Mouse (Mus musculus) heart, postnatal 36 days (tissue): ENCODE data around the gene Tk2. TPM values are rescaled to one million over a fixed set of nuclear protein-coding genes. Genes with fewer than 3 reads are reported as not detected.

ENCODE experiments used
- DNase-seq, 2 experiments: peaks; one replicate each; pipeline ENCODE4 v3.0.0; 2021 to 2022
- intact Hi-C: fragments of 180-260 bp; cut with DNase I; formaldehyde crosslinking; loops from one replicate; pipeline ENCODE4 v1.15.1; 2025
- total RNA-seq, 2 experiments: library from RNA; stranded (reverse); gene quantifications; 2 replicates each; pipeline ENCODE4 v1.2.3; 2021

Gene Tk2
- total RNA-seq, 2 experiments from 2014 or later = 8.0 to 9.2 TPM

- intact Hi-C loops = no loop called here
These were observed 18.0 kb downstream of the Tk2 start for GRCm38 (mm10) chr8:104230377-104230776.

GRCm38 (mm10) chr8:104227048-104227447, 21.3 kb downstream of the Tk2 start:
- intact Hi-C loops = no loop called here
- no peak for DNase-seq

More at GRCm38 (mm10) chr8:104230377-104230776, 18.0 kb downstream of the Tk2 start:
- no peak for DNase-seq

GRCm38 (mm10) chr8:104219806-104220205, 28.6 kb downstream of the Tk2 start:
- DNase-seq = peak; percentile 80 to 83
- intact Hi-C loops = loop anchor here (1.0 to 2.0 kb wide), 2 partner anchors 74 to 129 kb away; no protein-coding TSS in a partner anchor

- intact Hi-C loops = loop anchor here (1.0 to 2.0 kb wide), 2 partner anchors 73 to 128 kb away; no protein-coding TSS in a partner anchor
- peak; percentile 53 to 62 for DNase-seq
These were observed 29.3 kb downstream of the Tk2 start for GRCm38 (mm10) chr8:104219079-104219478.

GRCm38 (mm10) chr8:104217601-104218000, 30.8 kb downstream of the Tk2 start:
- intact Hi-C loops = no loop called here
- DNase-seq = no peak

GRCm38 (mm10) chr8:104205292-104205691, 43.1 kb downstream of the Tk2 start:
- intact Hi-C loops = no loop called here
- no peak for DNase-seq

GRCm38 (mm10) chr8:104202320-104202719, 46.0 kb downstream of the Tk2 start:
- DNase-seq = no peak
- intact Hi-C loops = no loop called here

GRCm38 (mm10) chr8:104201622-104202021, 46.7 kb downstream of the Tk2 start:
- DNase-seq = no peak
- intact Hi-C loops = no loop called here

- no peak for DNase-seq
- intact Hi-C loops = no loop called here
These were observed 48.6 kb downstream of the Tk2 start for GRCm38 (mm10) chr8:104199802-104200201.

- DNase-seq = peak; percentile 16 to 25
- intact Hi-C loops = no loop called here
These were observed 56.9 kb downstream of the Tk2 start for GRCm38 (mm10) chr8:104191496-104191895.

- intact Hi-C loops = no loop called here
- no peak for DNase-seq
These were observed 57.4 kb downstream of the Tk2 start for GRCm38 (mm10) chr8:104190777-104191468.

- intact Hi-C loops = no loop called here
- DNase-seq = no peak
These were observed 59.9 kb downstream of the Tk2 start for GRCm38 (mm10) chr8:104188459-104188858.

- DNase-seq = no peak
- intact Hi-C loops = no loop called here
These were observed 60.7 kb downstream of the Tk2 start for GRCm38 (mm10) chr8:104187622-104188021.

GRCm38 (mm10) chr8:104186827-104187226, 61.5 kb downstream of the Tk2 start:
- intact Hi-C loops = no loop called here
- no peak for DNase-seq

- intact Hi-C loops = no loop called here
These were observed 63.5 kb downstream of the Tk2 start for GRCm38 (mm10) chr8:104184905-104185304.

GRCm38 (mm10) chr8:104177054-104177453, 71.3 kb downstream of the Tk2 start:
- intact Hi-C loops = no loop called here
- no peak for DNase-seq

More at GRCm38 (mm10) chr8:104184905-104185304, 63.5 kb downstream of the Tk2 start:
- no peak for DNase-seq

Other genes with a start within 250 kb of the Tk2 start
- 100 to 1,000 TPM; 133 to 159 TPM for gene Cdh5, start 146.9 kb downstream of the Tk2 start, total RNA-seq
- 1 to 10 TPM in 1 of 2 experiments, under 1 TPM in 1; 0.92 to 1.1 TPM for gene Bean1, start 78.1 kb downstream of the Tk2 start, total RNA-seq
- gene Cklf, start 2.3 kb upstream of the Tk2 start, total RNA-seq = 1 to 10 TPM; 4.1 to 4.4 TPM
- gene Cmtm2a, start 44.6 kb upstream of the Tk2 start, total RNA-seq = not detected
- gene Gm45711, start 61.5 kb upstream of the Tk2 start, total RNA-seq = not detected
- not detected for gene Cmtm1, start 61.6 kb upstream of the Tk2 start, total RNA-seq
- not detected for gene Gm11020, start 73.0 kb upstream of the Tk2 start, total RNA-seq
- gene Cmtm2b, start 73.7 kb upstream of the Tk2 start, total RNA-seq = not detected
- gene Cmtm3, start 90.9 kb upstream of the Tk2 start, total RNA-seq = 10 to 100 TPM; 14.4 to 15.7 TPM
- 10 to 100 TPM; 11.0 to 12.0 TPM for gene Cmtm4, start 147.2 kb upstream of the Tk2 start, total RNA-seq
- 100 to 1,000 TPM; 104 to 112 TPM for gene Dync1li2, start 194.5 kb upstream of the Tk2 start, total RNA-seq